Mouse (Mus musculus) layer of hippocampus, adult 11-12 months (tissue): ENCODE data around the gene Slamf9.

ENCODE experiments used
- DNase-seq: peaks from one replicate; pipeline ENCODE4 v3.0.0; 2022; ENCODE audit warnings: low spot score

Gene Slamf9

GRCm38 (mm10) chr1:172475054-172475741, at the start of gene Slamf9:
TSS of gene Slamf9 (plus strand) at chr1:172475358.
- DNase-seq: peak; percentile 48

DNA sequence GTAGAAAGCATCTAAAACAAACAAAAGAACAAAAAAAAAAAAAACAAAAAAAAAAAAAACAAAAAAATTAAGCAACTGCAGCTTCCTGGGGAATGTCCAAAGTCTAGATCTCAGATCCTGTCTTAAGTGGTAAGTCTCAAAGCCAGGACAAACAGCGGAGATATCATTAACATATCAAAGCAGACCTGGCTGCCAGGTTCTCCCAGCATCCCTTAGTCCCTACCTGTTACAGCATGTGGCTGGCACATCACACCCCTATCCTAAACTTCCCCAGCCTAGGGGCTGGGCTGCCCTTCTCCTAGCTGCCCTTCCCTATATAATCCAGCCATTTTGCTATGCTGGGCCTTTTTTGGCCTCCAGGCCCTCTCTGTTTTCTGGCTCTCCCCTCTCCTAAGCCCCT, 48.7 kb upstream of the Slamf9 start:
- DNase-seq: no peak

DNA sequence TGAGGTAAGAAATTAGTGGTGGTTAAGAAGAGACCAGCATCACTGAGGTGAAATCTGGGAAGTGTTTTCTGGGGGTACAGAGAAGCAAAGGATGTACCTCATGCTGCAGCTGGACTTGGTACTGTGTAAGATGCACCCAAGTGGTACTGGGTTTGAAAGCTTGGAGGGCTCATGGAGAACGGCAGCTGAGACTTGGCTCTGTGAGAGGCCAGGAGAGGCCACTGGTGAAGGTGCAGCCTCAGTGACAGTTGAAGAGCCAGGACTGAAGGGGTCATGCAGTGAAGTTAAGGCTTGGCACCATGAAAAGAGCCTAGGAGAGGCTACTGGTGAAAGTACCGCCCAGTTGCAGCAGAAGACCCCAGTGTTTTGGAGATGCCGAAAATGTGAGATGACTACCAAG, 47.3 kb upstream of the Slamf9 start:
- DNase-seq: no peak

DNA sequence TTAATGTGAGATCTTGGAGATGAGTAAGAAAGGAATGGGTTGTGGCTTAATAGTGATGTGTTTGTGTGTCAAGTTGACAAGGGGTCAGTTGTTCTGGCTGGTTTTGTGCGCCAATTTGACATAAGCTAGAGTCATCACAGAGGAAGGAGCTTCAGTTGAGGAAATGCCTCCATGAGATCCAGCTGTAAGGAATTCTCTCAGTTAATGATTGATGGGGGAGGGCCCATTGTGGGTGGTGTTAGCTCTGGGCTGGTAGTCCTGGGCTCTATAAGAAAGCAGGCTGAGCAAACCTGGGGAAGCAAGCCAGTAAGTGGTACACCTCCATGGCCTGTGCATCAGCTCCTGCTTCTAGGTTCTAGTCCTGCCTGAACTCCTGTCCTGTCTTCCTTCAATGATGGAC, 46.5 kb upstream of the Slamf9 start:
- no peak for DNase-seq

GRCm38 (mm10) chr1:172430731-172431220, 44.4 kb upstream of the Slamf9 start:
- DNase-seq: no peak

GRCm38 (mm10) chr1:172431836-172432586, 43.1 kb upstream of the Slamf9 start:
- DNase-seq: no peak

DNA sequence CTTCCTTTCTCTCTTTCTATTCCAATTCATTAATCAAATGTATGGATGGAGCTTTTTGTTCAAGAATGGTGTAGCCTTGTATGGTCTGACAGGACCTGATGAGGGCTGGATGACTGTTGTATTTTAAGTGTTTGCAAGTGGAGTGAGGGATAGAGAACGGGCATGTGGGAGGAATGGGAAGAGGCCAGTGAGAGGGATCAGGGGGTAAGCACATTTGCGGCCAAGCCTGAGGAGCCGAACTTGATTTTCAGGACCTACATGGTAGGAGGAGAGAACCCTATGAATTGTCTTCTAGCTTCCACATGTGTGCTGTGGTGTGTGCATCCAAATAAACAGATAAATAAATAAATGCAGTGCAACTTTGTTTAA, 42.6 kb upstream of the Slamf9 start:
- no peak for DNase-seq

- DNase-seq: no peak
Measured at GRCm38 (mm10) chr1:172433012-172433850, 41.9 kb upstream of the Slamf9 start.

- no peak for DNase-seq
Measured at GRCm38 (mm10) chr1:172433851-172434165, 41.4 kb upstream of the Slamf9 start.

GRCm38 (mm10) chr1:172436785-172437184, 38.4 kb upstream of the Slamf9 start:
- DNase-seq: no peak

GRCm38 (mm10) chr1:172438621-172439020, 36.5 kb upstream of the Slamf9 start:
- no peak for DNase-seq

DNA sequence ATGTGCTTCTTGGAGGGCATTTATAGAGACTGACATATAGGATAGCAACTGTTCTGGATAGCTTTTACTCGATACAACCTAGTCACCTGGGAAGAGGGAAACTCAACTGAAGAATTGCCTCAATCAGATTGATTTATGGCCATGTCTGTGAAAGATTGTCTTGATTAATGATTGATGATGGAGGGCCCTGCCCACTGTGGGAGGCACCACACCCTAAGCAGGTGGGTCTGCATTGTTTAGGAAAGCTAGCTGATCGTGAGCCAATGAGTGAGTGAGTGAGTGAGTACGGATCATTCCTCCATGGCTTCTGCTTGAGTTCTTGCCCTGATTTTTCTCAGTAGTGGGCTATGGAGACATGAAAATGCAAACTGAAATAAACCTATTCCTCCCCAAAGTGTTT, 34.6 kb upstream of the Slamf9 start:
- DNase-seq: no peak

- DNase-seq: no peak
Measured at GRCm38 (mm10) chr1:172441935-172442445, 33.2 kb upstream of the Slamf9 start.

- no peak for DNase-seq
Measured at GRCm38 (mm10) chr1:172450226-172450625, 24.9 kb upstream of the Slamf9 start.

GRCm38 (mm10) chr1:172450848-172451470, 24.2 kb upstream of the Slamf9 start:
- no peak for DNase-seq

DNA sequence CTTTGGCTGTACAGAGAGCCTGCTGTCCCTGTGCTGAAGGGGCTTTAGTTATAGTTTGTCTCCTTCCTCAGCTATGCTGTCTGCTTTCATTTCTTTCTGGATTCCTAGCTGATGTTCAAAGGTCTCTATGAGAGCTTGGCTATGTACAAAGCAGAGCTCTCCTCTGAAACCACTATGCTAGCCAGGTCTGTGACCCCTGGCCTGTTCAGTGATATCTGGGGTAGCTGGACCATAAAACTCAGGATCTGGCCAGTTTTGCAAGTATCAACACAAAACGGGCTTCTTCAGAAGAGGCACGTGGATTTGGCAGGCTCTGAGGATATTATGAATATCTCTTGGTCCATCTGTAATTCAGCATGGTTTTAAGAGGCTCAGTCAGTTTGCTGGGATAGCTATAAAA, 22.2 kb upstream of the Slamf9 start:
- no peak for DNase-seq

GRCm38 (mm10) chr1:172453810-172454209, 21.3 kb upstream of the Slamf9 start:
- DNase-seq: no peak

GRCm38 (mm10) chr1:172455416-172455815, 19.7 kb upstream of the Slamf9 start:
- DNase-seq: no peak

DNA sequence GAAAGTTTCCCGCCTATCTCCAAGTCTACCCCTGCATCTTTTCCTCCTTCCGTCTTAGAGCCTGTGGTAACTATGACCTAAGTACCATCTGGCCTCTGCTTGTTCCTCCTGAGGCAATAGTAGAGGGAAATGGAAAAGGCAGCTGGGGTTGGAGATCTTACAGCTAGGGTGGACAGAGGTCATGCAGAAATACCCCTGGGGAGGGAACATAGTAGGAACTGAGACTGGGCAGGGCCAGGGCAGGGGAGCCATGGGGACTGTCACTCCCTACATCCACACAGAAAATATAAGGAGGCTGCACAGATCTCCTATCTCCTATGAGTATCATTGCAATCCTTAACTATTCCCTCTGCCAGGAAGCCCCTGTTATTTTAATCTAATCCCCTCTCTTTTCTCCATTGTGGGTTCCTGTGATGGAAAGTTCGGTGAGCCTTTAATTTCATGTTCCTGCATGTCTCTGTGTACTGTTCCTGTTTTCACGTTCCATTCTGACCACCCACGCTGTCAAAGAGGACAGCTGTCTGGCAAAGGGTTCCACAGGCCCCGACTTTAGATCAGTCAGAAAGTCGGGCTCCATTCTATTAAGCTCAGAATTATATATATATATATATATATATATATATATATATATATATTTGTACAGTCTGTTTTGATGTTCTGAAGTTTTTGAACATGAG, 19.0 kb upstream of the Slamf9 start:
- peak; percentile 24 for DNase-seq

DNA sequence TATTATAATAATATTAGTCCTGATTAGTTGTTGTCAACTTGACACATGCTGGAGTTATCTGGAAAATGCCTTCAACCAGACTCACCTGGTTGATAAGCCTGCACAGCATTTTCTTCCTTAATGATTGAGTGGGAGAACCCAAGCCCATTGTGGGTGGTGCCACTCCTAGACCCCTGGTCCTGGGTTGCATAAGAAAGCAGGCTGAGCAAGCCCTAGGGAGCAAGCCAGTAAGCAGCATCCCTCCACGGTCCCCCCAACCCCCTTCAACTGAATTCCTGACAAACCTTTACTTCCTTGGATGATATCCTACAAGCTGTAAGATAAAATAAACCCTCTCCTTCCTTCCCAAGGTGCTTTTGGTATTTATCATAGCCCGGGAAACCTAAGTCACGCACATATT, 18.0 kb upstream of the Slamf9 start:
- DNase-seq: no peak

GRCm38 (mm10) chr1:172458041-172458440, 17.1 kb upstream of the Slamf9 start:
- DNase-seq: no peak

DNA sequence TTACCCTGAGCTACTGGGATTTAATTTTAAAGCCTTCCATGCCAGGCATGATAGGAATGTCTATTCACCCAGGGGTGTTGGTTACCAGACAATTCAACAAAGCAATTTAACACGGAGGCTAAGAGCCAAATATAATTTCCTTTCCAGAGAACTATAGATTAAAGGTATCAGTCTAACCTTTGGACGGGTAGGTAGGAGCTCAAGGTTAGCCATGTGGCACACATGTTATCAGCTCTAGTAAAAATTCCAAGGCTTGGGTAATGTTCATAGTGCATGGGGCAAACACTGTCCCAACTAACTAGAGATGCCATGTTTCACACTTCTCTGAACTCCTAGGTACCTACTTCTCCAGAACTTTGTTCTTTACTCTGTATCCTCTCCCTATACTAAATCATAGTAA, 13.6 kb upstream of the Slamf9 start:
- no peak for DNase-seq
